Mouse (Mus musculus) megakaryocyte, embryonic 14.5 days (primary cell): ENCODE measurements at regions not wholly inside any gene's neighbourhood (a gene's known extent, or its start where the extent isn't known, plus 50 kb on each side); places are given as distances from the start of the nearest gene placed in this dataset.

ENCODE experiments used
- H3K27me3 ChIP-seq: replicated peaks from 2 replicates; pipeline ENCODE3; 2012; ENCODE audit warnings: inconsistent platforms
- H3K36me3 ChIP-seq: replicated peaks from 2 replicates; pipeline ENCODE3; 2012; ENCODE audit warnings: low read length, inconsistent platforms, mixed read lengths
- H3K4me1 ChIP-seq: 2 replicates; pipeline ENCODE4 v1.6.1; 2012; ENCODE audit warnings: inconsistent platforms
- H3K4me3 ChIP-seq: replicated peaks from 2 replicates; pipeline ENCODE3; 2012; ENCODE audit warnings: moderate library complexity, mild to moderate bottlenecking, inconsistent platforms
- H3K9me3 ChIP-seq: 2 replicates; pipeline ENCODE4 v1.6.1; 2012; ENCODE audit warnings: inconsistent platforms
- FLI1 ChIP-seq: IDR thresholded peaks from 2 replicates; pipeline ENCODE4 v1.6.1; 2012; ENCODE audit warnings: low read length, inconsistent platforms, mixed read lengths
- GATA1 ChIP-seq: IDR thresholded peaks from 3 replicates; pipeline ENCODE4 v1.6.1; 2012; ENCODE audit warnings: mixed read lengths, low read length, inconsistent platforms, borderline replicate concordance

DNA sequence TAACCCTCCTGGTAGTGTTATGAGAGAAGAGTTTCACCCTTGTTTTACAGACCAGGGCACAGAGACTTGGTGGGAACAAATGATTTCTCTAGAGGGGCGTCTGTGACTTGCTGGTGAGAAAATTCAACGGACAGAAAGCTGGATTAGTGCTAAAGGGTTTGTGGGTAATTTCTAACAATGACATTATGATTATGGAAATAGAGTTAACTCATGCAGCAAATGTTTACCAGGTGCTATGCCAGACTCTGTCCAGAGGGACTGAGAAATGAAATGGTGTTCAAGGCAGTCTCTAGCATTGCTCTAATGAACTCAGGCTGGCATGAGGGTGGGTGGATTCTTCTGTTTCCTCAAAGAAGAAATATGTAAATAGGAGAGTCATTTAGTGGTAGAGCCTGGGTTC is 128.5 kb upstream of the 4933402D24Rik start:
- TF ChIP-seq FLI1 (no peak), GATA1 (no peak)
- H3K4me1 ChIP-seq = no peaks in the 10 kb centered on the region
- no peak overlapping the region for H3K4me3 ChIP-seq
- peaks cover 16% of the 10 kb centered on the region for H3K27me3 ChIP-seq
- H3K9me3 ChIP-seq = peaks cover 13% of the 10 kb centered on the region
- no peaks in the 10 kb centered on the region for H3K36me3 ChIP-seq

DNA sequence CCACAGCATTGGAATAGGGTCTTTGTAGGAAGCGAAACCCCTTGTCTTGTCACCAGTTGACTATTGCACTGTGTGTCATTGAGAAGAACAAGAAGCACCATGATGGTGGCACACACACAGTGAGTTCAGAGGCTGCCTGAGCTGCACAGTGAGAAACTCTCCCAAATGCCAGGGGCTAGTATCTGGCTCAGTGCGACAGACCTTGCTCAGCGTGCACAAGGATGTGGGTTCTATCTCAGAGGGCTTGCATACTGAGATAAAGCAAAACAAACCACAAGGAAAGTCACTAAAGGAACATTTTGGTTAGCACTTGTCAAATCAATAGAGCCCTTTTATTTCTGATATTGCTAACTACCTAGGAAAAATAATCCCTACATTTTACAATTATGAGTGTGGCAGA is 110.5 kb upstream of the 4933402D24Rik start:
- peaks cover 36% of the 10 kb centered on the region for H3K27me3 ChIP-seq

DNA sequence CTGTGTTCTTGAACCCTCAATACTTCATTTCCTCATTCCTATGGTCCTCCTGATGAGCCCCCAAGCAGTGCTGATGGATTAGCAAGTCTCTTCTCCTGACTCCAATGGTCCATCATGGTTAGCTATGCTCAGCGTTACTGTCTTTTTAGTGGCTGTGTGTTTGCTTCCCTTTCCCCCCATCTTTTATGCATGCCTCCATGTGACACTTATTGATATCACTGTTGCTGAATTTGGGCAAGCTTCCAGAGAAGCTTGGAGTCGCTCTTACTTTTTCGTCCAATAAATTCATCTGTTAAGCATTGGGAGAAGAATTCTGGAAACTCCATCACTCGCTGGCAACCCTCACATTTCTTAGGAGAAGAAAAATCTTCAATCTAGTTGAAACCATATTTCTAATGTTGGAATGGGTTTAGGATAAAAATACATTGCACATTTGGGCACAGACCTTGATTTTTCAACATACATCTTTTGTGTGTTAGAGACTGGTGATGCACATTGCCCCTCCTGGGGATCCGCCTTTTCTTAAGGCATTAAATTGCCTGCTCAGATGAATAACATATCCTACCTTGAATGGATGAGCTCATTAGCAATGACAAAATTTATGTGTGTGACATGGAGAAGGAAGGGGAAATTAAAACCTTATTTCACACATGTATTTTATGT is 107.7 kb upstream of the 4933402D24Rik start:
- Histone ChIP-seq H3K4me1 (peaks cover 20% of the 10 kb centered on the region), H3K36me3 (no peaks in the 10 kb centered on the region), H3K4me3 (no peak overlapping the region), H3K9me3 (peaks cover 4% of the 10 kb centered on the region; the same call in 1 of the 2 replicates), H3K27me3 (peaks cover 42% of the 10 kb centered on the region)
- TF ChIP-seq GATA1 = no peak

More for the DNA sequence above, 110.5 kb upstream of the 4933402D24Rik start:
- H3K9me3 ChIP-seq = peaks cover 16% of the 10 kb centered on the region; the same call in 1 of the 2 replicates
- peak overlapping the region; percentile 2 for H3K4me3 ChIP-seq
- no peaks in the 10 kb centered on the region for H3K36me3 ChIP-seq
- no peak for TF ChIP-seq GATA1
- no peak for TF ChIP-seq FLI1
- peaks cover 20% of the 10 kb centered on the region for H3K4me1 ChIP-seq

DNA sequence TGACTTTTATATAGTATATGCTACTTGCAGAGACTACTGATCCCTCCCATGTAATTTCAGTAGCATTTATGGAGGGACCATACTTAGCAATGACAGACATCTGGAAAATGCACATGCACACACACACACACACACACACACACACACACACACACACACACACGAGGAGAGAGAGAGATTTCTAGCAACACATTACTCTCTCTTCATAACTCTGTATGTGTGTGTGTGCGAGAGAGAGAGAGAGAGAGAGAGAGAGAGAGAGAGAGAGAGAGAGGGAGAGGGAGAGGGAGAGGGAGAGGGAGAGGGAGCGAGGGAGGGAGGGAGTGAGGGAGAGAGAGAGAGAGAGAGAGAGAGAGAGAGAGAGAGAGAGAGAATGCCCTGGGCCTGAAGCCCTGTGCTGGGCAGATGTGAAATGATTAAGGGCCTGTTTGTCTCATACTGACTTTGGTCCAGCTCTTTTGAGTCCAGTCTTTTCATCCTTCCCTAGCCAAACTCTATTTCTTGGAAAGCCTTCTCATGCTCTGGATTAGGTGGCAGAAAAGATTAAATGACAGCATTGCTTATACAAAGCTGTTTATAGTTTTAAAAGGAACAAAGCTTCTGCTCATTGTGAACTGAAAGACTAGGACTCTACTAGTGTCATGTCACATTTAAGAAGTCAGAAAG is 106.4 kb upstream of the 4933402D24Rik start:
- H3K27me3 ChIP-seq = peaks cover 41% of the 10 kb centered on the region
- H3K4me1 ChIP-seq = peaks cover 17% of the 10 kb centered on the region
- H3K36me3 ChIP-seq = no peaks in the 10 kb centered on the region
- H3K4me3 ChIP-seq = no peak overlapping the region
- TF ChIP-seq GATA1 (no peak), FLI1 (no peak)
- H3K9me3 ChIP-seq = peaks cover 4% of the 10 kb centered on the region; the same call in 1 of the 2 replicates

DNA sequence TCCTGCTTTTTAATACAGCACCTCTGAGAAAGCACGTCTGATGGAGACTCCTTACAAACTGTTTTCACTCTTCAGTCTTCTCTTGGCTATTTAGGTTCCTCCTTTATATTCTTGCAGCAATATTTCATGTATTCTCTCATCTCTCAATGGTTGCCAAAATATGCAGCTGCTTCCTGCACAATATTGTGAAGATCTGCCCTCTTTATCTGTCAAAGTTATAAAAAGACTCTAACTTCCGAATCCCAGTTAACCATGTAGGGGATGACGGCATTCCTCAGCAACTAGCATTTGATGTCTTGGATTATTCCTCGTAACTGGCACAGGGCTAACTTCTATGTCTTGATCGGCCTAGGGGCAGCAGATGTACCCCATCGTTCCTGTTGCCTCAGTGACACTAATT is 102.8 kb upstream of the 4933402D24Rik start:
- Histone ChIP-seq H3K4me1 (no peaks in the 10 kb centered on the region), H3K9me3 (peaks cover 4% of the 10 kb centered on the region; the same call in 1 of the 2 replicates), H3K36me3 (no peaks in the 10 kb centered on the region), H3K4me3 (no peak overlapping the region), H3K27me3 (peaks cover 22% of the 10 kb centered on the region)
- no peak for TF ChIP-seq GATA1
- no peak for TF ChIP-seq FLI1

DNA sequence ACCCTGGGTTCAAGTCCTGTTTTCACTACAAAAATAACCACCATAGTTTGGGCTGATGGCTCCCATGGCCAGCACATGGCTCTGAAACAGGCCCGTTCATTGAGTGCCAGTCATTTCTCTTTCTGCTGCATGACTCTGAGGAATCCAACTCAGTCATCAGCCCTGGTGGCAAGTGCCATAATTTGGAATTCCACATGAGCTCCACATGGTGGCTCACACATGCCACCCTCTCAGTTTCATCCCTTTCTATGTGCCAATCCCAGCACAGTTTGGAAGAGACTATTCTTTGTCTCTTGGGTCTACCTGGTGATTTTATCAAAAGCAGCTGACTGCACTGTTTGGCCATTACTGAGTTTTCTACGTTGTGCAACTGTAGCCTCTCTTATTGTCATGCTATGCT is 100.3 kb upstream of the 4933402D24Rik start:
- Histone ChIP-seq H3K4me3 (no peak overlapping the region), H3K27me3 (peaks cover 16% of the 10 kb centered on the region), H3K9me3 (no peaks in the 10 kb centered on the region), H3K4me1 (no peaks in the 10 kb centered on the region), H3K36me3 (no peaks in the 10 kb centered on the region)
- TF ChIP-seq GATA1 (no peak), FLI1 (no peak)

DNA sequence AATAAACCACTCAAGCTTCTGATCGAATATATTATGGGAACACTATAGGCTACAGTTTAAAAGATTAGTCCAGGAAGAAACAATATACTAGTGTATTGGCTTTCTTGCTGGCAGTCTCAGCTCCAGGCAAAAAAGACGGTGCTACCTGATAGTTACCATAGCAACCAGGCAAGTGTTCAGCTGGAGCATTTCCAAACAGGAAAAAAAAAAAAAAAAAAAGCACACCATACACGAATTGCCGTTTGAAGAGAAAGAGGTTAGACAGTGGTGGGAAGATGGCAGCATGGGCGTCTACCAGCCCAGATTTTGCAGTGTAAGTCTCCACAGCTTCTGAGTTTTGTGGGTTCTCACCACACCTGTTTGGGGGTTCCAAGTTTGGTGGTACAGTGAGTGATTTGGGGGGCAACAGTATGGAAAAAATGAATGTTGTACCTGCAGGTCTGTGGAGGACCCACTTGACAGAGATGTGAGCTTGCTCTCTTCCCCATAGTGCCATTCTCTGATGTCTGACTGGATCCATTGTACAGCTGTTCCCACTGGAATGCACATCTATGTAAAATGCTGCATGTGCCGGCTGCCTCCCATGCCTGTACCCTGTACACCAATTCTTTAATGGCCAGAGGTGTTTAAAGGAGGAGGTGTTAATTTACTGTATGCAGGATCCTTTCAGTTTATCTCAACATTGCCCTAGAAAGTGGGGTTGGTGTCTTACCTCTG is 89.0 kb upstream of the 4933402D24Rik start:
- H3K4me3 ChIP-seq = no peak overlapping the region
- no peaks in the 10 kb centered on the region for H3K36me3 ChIP-seq
- no peak for TF ChIP-seq GATA1
- TF ChIP-seq FLI1 = no peak
- no peaks in the 10 kb centered on the region for H3K9me3 ChIP-seq
- H3K27me3 ChIP-seq = peaks cover 3% of the 10 kb centered on the region
- H3K4me1 ChIP-seq = peaks cover 5% of the 10 kb centered on the region

DNA sequence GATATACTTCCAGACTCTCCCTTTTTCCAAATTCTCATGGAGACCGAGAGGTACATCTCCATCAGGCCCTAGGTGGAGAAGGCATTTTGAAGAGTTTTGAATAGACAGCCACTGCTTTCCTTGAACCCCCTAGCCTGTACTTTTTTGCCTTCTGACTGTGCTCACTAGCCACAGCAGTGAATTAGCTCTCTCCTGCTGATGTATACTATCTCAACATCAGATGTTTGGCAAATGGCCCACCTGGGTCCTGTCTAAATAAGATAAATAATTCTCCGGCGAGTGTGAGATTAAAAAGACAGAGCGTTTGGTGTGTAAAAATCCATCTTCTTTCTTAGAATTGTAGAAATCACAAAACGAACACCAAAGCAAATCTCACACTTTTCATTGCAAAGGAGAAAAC is 88.4 kb upstream of the 4933402D24Rik start:
- Histone ChIP-seq H3K4me1 (peaks cover 5% of the 10 kb centered on the region), H3K9me3 (no peaks in the 10 kb centered on the region), H3K4me3 (no peak overlapping the region), H3K27me3 (peaks cover 3% of the 10 kb centered on the region), H3K36me3 (no peaks in the 10 kb centered on the region)
- no peak for TF ChIP-seq GATA1
- no peak for TF ChIP-seq FLI1

DNA sequence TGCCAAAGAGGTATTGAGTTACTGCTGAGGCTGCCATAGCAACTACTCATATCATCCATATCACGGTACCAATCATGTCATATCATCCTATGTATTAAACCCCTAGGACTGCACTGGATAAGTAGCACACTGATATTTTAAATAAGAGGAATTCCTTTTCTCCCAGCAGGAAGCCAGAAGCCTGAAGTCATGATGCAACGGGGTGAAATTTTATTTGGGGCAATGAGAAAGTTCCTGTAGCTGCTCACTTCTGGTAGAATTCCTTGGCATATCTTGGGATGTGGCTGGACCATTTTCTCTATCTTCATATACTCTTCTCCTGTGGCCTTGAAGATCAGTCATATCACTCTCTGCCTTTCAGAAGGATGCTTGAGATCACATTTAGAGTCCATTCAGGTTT is 87.3 kb upstream of the 4933402D24Rik start:
- H3K9me3 ChIP-seq = no peaks in the 10 kb centered on the region
- TF ChIP-seq FLI1 (no peak), GATA1 (no peak)
- H3K27me3 ChIP-seq = peaks cover 3% of the 10 kb centered on the region
- no peak overlapping the region for H3K4me3 ChIP-seq
- no peaks in the 10 kb centered on the region for H3K36me3 ChIP-seq
- H3K4me1 ChIP-seq = peaks cover 5% of the 10 kb centered on the region

DNA sequence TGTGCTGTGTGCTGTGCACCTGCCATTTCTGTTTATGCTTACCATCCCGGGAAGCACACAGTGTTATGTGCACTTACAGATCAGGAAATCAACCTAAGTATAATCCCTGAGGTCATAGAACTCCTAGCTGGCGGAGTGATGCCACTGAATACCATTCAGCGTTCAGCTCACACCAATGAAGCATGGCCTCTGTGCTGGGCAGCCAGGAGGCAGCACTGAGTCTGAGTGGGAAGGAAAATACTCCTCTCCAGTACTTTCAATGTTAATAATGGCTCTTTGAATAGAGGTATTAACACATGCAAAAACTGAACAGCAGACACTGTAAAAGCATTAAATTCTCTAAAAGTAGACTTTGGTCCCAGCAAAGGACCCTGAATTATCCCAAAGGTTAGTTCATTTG is 85.7 kb upstream of the 4933402D24Rik start:
- Histone ChIP-seq H3K4me3 (peak overlapping the region; percentile 59), H3K27me3 (peaks cover 3% of the 10 kb centered on the region), H3K36me3 (no peaks in the 10 kb centered on the region), H3K4me1 (peaks cover 5% of the 10 kb centered on the region), H3K9me3 (no peaks in the 10 kb centered on the region)
- TF ChIP-seq FLI1 (no peak), GATA1 (no peak)
